Mouse (Mus musculus) layer of hippocampus, postnatal 10 days (tissue): ENCODE results near the gene Aurka. TPM values are rescaled to one million over a fixed set of nuclear protein-coding genes. Genes with fewer than 3 reads are reported as not detected.

Experiments
- DNase-seq, 2 experiments: peaks; one replicate each; pipeline ENCODE4 v3.0.0; 2021; ENCODE audit warnings: low spot score in 2 of 2
- total RNA-seq, 2 experiments: library from RNA; stranded (reverse); gene quantifications; 2 replicates each; pipeline ENCODE4 v1.2.3; 2021

The Aurka gene
- total RNA-seq, 2 experiments from 2014 or later, result 4.5 to 5.3 TPM

DNA sequence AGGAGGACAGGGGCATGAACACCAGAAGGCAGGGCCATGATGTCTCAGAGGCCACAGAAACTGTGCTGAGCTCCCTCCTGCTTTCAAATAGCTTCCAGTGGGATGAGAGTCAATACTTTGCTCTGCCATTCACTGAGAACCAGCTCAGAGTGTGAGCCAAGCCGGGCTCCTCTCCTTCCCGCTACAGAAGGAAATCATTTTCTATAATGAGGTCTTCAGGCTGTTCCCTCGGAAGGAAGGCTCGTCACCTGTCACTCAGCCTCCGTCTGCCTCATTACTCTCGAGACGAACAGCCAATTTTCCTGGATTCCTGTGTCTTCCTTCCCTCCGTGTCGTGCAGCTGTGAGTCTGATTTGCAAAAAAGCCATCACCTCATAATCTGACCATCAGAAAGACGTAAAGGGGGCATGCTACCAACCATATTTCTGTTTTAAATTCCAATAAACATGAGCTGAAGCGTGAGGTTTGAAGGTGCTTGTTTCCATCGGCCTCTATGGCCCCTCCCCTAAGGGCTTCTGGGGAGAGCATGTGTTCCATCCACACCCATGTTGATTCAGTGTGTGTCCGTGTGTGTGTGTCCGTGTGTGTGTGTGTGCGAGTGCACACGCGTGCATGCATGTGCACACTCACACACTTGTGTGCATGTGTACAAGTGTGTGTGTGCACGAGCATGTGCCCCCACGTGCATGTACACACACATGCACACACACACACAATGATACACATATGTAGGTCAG is 32.0 kb downstream of the Aurka start:
- no peak for DNase-seq

GRCm38 (mm10) chr2:172329179-172329578 is 41.2 kb downstream of the Aurka start:
- peak; percentile 84 to 90 for DNase-seq

DNA sequence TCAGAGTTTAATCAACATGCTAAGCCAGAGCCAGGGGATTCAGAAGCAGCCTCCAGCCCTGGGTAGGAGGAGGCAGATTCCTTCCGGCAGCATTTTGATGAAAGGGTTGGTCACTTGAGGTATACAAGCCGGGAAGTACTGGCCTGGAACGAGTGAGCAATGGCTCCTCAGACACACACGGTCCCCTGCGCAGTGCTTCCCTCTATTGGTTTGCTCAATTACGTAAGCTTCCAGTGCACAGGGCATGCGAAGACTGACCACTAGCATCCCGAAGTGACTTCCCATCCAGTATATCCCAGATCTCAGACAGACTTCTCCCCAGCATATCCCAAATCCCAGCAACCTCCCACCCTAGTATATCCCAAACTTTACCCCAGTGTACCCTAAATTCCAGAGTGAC is 42.1 kb downstream of the Aurka start:
- DNase-seq, result no peak

- peak; percentile 61 to 68 for DNase-seq
Observed at GRCm38 (mm10) chr2:172320878-172321277, 49.5 kb downstream of the Aurka start.

DNA sequence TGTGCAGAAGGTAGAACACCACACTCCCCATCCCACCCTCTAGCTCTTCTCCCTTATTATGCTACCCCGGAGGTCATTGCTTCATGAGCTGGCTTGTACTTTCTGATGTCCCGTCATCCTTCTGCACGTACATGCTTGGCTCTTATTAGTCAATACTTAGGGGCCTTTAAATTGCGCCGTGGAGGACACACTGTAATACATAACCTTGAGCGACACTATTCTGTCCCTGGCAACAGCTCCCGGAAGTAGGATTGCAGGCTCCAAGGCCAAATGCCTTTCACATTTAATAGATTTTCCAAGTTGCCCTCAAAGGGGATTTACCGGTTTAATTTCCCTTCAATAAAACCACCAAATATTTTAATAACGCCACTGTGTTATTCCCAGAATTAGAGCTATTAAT is 58.6 kb downstream of the Aurka start:
- DNase-seq, result no peak

- DNase-seq, result no peak
Observed at GRCm38 (mm10) chr2:172306544-172306943, 63.8 kb downstream of the Aurka start.

Other genes starting within 250 kb of the Aurka start
- gene Mc3r, start 122.0 kb downstream of the Aurka start, total RNA-seq, result under 1 TPM; 0.29 to 0.39 TPM
- 10 to 100 TPM; 26.2 to 27.4 TPM for gene Fam210b, start 25.0 kb downstream of the Aurka start, total RNA-seq
- 10 to 100 TPM; 23.7 to 24.2 TPM for gene Cstf1, start 146 bp upstream of the Aurka start, total RNA-seq
- gene Cass4, start 23.3 kb upstream of the Aurka start, total RNA-seq, result under 1 TPM; 0.41 to 0.47 TPM
- gene Rtf2, start 70.0 kb upstream of the Aurka start, total RNA-seq, result 10 to 100 TPM; 58.4 to 59.6 TPM
- gene Gcnt7, start 88.1 kb upstream of the Aurka start, total RNA-seq, result not detected
- gene Fam209, start 102.0 kb upstream of the Aurka start, total RNA-seq, result not detected
- gene Tfap2c, start 179.1 kb upstream of the Aurka start, total RNA-seq, result 1 to 10 TPM; 1.6 to 1.9 TPM